Mouse (Mus musculus): Measurements from ENCODE around the gene Ipo13.

GRCm38 (mm10) chr4:117870437-117870836 lies 44.4 kb downstream of the Ipo13 start:
- TF ChIP-seq CTCF (IDR thresholded peaks at IDR 0.05; ENCODE audit: low read depth, low read length) (no peak), POLR2A (IDR thresholded peaks at IDR 0.05; ENCODE audit: borderline replicate concordance, low read depth, low read length) (no peak)
